Mouse (Mus musculus) lung, adult 18-20 months (tissue): Measurements from ENCODE around the gene Nos3.
A peak's percentile ranks its signal among the peaks of the same experiment; 100 is the strongest.

ENCODE experiments used
- DNase-seq, 2 experiments: peaks; one replicate each; pipeline ENCODE4 v3.0.0; 2022; ENCODE audit warnings: mixed read lengths in 2 of 2

Nos3 gene

GRCm38 (mm10) chr5:24346313-24346712 is 18.3 kb upstream of the Nos3 start:
- DNase-seq: no peak

GRCm38 (mm10) chr5:24347186-24347875 is 17.3 kb upstream of the Nos3 start:
- peak; percentile 37 to 47 for DNase-seq

- DNase-seq: peak; percentile 84 to 87
These were observed 16.5 kb upstream of the Nos3 start for GRCm38 (mm10) chr5:24348128-24348527.

GRCm38 (mm10) chr5:24348546-24348945 is 16.1 kb upstream of the Nos3 start:
- peak; percentile 31 to 49 for DNase-seq

DNA sequence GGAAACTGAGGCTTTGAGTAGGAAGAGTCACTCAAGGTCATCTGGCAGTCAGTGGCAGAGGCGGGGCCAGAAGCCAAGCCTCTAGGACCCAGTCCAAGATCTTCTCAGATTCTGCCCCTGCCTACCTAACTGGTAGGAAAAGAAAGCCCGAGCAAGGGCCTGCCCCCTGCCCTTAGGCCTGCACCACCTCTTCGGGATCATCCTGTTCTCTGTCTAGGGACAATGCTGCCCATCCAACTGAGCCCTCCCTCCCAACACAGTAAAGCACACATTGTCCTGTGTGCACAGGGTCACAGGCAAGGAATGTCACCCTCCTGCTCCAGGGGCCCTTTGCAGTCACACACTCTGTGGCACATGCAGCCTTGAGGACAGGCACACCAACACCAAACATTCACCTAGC is 14.5 kb upstream of the Nos3 start:
- DNase-seq: no peak

DNA sequence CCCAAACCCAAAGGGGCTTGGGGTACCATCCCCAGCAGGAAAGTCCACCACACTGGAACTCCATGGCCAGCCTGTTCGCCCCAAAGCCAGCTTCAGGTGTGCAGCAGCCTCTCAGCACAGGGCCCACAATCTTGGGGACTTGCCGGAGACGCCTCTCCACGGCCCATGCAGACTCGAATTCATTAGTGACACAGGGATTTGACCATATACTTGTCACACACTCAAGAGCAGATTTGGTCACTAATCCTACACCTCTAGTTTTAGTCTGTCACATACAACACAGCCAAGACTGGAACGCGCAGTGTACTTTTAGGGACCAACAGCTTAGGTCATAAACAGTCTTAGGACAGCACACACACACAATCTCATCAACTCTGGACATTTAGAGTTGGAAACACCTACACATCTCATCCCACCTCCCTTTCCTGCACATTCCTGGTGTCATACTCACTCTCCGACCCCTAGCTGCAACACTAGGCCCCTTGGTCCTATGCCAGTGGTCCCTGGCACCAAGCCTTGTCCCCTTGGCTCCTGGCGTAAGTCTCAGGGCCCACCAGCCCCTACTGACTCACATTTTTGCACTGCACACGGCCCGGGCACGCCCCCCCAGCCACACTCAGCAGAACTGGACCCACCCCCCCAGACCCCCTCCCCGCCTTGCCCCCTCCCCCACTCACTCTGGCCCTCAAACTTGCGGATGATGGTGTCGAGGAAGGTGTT is 13.9 kb upstream of the Nos3 start:
- DNase-seq: no peak

- DNase-seq: no peak
These were observed 13.3 kb upstream of the Nos3 start, which contains the start of gene Kcnh2 for GRCm38 (mm10) chr5:24351278-24351677. Gene Kcnh2, minus strand, starts transcription at chr5:24351604.

GRCm38 (mm10) chr5:24351701-24352171 is 12.9 kb upstream of the Nos3 start:
- DNase-seq: peak; percentile 62 to 73

- no peak for DNase-seq
These were observed 12.3 kb upstream of the Nos3 start for GRCm38 (mm10) chr5:24352251-24352859.

DNA sequence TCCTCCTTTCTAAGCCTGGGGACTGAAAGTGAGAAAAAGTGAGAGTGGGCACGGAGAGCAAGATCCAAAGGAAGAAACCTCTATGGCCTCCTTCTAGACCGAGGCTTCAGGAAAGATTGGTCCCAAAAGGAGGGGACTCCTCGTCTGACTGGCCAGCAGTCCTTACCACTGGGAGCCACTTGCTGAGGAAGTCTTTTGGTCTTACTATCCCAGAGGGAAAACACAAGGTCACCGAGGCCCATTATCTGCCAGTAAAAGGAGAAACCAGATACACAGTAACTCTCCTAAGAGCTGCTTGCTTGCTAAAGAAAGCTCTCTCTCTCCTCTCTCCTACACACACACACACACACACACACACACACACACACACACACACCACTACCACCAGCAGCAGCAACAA is 11.3 kb upstream of the Nos3 start:
- no peak for DNase-seq

DNA sequence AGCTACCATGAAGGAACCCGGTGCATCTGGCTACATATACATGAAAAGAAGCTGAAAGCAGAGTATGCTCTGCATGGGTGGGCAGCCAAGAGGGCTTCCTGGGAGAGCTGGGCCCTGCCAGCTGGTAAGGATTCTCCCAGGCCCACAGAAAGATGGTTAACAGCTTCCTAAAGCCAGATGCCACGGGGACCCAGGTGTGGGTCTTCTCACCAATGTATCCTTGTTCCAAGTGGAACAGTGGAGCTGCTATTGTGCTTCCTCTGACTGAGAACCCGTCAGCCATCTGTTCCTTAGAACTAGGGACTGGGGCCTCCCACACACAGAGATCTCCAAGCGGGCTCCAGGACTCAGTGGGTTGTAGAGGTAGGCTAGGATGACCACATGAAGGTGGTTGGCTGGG is 7.8 kb upstream of the Nos3 start:
- DNase-seq: no peak

- DNase-seq: peak; percentile 67 to 78
These were observed 7.1 kb upstream of the Nos3 start for GRCm38 (mm10) chr5:24357461-24357860.

DNA sequence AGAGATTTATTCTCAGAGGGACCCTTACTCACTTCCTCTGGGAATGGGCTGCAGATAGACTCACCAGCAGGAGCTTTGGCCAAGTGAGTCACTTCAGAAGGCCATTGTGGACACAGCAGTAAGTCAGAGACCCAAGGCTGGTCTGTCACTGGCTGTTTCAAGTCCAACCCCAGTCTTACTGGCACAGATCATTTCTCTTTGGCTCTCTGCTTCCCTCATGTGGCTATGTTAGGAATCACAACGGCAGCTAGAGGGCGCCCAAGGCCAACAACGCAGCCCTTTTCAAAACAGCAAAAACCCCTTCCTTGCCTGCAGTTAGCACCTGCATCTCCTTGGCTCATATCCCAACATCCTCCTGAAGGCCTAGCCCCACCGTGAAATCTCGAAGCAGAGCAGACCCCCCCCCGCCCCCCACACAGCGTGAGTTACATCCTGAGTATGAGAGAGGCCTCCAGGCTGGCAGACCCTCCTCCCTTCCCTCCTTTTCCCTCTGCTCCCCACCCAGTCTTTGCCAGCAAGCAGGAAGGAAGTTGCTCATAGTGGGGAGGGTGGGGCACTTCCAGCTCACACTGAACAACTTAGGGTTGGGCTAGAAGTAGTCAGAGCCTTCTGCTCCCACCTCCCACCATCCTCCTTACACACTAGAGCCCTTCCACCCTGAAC is 3.7 kb upstream of the Nos3 start:
- peak; percentile 73 to 76 for DNase-seq

GRCm38 (mm10) chr5:24363467-24363866 is 1.1 kb upstream of the Nos3 start:
- no peak for DNase-seq

DNA sequence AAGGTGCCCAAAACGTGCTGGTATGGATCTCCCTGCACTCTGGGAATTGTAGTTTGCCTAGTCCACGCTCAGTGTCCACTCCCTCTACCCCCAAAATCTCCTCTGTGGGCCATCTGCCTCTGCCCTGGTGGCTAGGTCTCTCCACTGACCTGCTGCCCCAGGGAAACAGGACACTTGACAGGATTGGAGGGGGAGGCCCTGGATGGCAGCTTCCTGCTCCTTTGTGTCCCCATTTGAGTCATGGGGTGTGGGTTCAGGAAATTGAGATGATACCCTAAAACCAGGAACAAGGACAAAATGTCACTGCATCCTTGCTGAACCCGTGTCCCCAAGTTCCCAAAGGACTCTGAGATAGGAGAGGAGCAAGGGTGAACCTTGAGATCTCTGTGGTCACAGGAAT is 549 bp upstream of the Nos3 start:
- no peak for DNase-seq

- no peak for DNase-seq
These were observed 353 bp downstream of the Nos3 start for GRCm38 (mm10) chr5:24364963-24365362.

- no peak for DNase-seq
These were observed 918 bp downstream of the Nos3 start for GRCm38 (mm10) chr5:24365528-24365927.

- DNase-seq: no peak
These were observed 1.8 kb downstream of the Nos3 start for GRCm38 (mm10) chr5:24366426-24366825.

DNA sequence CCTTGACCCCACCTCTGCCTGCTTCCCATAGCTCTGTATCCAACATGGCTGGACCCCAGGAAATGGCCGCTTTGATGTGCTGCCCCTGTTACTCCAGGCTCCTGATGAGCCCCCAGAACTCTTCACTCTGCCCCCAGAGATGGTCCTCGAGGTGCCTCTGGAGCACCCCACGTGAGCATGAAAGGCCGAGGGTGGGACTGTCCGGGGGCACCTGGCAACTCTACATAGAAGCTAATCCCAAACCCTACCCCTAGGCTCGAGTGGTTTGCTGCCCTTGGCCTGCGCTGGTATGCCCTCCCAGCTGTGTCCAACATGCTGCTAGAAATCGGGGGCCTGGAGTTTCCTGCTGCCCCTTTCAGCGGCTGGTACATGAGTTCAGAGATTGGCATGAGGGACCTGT is 5.2 kb downstream of the Nos3 start:
- DNase-seq: no peak

- no peak for DNase-seq
These were observed 9.2 kb downstream of the Nos3 start for GRCm38 (mm10) chr5:24373807-24374206.

DNA sequence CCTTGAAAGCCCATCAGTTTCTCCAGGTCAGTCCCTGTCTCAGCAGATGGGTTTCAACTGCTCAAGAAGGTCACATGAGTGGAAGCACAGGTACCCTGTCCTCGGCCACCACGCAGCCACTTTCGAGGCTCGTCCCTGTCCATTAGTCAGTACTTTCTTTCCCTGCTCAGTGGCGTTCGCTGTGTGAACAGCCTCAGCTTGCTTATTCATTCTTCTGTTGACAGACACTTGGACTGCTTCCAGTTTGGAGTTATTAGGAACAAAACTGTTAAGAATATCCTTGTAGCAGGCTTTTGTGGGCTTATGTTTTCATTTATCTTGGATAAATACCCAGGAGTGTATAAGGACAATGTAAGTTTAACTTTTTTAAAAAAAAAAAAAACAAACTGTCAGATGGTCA is 9.6 kb downstream of the Nos3 start:
- no peak for DNase-seq

DNA sequence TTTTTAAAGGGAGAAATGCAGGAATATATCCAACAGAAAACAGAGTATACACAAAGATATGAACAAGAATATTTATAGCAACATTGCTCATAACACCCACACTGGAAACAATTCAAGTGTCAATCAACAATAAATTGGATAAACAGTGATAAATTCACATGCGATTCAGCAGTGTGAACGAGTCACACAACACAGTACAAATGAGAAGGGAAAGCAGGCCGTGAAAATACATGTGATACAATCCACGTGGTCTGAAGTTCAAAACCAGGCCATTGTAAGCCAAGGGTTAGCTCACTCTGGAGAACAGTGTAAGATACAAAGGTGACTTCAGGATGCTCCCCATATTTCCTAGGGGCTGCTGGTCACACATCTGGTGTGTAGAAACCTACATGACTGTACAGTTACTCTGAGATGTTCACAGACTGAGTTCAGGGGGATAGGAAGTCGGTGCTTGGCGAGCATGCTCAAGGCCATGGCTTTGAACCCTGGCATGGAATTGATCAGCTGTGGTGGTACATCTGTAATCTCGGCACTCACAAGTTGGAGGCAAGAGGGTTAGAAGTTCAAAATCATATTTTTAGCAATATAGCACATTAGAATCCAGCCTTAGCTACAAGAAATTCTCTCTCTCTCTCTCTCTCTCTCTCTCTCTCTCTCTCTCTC is 10.2 kb downstream of the Nos3 start:
- DNase-seq: no peak

DNA sequence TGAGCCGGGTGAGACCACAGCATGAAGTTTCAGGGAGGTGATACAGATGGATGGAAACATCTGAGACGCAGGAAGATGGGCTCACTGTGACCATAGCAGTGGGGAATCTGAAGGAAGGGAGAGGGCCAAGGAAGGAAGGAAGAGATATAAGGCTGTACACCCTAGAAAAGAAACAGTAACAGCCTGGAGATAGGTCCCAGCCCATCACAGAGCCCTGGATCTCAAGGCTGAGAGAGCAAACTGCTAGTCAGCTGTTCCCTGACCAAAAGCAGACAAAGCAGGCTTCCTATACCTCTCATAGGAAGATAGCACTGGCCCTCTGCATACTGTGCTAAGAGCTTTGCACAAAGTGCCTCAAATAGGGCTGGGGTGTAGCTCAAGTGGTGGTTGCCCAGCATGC is 14.1 kb downstream of the Nos3 start:
- no peak for DNase-seq
